Mouse (Mus musculus) fibroblast of lung, adult 2 months (primary cell): ENCODE measurements around the gene Ccl17.
"Not testable (repeated sequence)": the region's sequence is repeated elsewhere in the genome, so short reads cannot be mapped to it uniquely, and the experiment has no call there.

Source experiments
- DNase-seq: peaks from one replicate; pipeline ENCODE4 v3.0.0-alpha.2; 2011; ENCODE audit warnings: low read depth

Gene Ccl17

DNA sequence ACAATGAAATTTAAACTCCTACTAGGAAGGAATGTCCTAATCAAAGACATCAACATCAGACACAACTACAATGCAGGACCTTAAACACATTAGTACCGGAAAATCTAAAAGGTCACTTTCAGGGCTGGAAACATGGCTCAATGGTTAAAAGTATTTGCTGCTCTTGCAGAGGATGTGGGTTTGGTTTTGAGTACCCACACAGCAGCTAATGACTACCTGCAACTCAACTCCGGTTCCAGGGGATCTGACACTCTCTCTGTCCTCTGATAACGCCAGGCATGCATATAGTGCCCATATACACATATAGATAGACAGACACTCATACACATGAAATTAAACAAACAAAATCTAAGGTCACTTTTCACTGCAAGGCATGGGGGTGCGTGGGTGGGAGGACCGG, 16.0 kb downstream of the Ccl17 start:
- no peak for DNase-seq

GRCm38 (mm10) chr8:94828284-94828683, 18.0 kb downstream of the Ccl17 start:
- DNase-seq, result no peak

DNA sequence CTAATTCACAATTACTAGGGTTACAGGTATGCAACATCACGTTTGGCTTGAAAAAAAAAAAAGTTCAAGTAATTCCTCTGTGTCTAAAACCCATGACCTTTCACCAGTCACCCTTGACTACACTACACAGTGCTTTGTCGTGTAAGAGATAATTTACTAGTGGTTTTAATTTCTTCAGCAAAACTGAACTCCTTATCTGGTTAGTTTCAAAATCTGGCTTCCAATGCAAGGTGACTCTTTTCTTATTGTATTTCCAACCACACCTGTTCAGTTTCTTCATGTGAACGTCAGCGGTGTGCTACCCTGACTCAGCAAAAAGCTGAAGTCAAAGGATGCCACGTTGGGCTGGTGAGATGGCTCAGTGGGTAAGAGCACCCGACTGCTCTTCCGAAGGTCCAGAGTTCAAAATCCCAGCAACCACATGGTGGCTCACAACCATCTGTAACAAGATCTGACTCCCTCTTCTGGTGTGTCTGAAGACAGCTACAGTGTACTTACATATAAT, 23.7 kb downstream of the Ccl17 start:
- not testable (repeated sequence) for DNase-seq

GRCm38 (mm10) chr8:94835751-94836150, 25.5 kb downstream of the Ccl17 start:
- not testable (repeated sequence) for DNase-seq

DNA sequence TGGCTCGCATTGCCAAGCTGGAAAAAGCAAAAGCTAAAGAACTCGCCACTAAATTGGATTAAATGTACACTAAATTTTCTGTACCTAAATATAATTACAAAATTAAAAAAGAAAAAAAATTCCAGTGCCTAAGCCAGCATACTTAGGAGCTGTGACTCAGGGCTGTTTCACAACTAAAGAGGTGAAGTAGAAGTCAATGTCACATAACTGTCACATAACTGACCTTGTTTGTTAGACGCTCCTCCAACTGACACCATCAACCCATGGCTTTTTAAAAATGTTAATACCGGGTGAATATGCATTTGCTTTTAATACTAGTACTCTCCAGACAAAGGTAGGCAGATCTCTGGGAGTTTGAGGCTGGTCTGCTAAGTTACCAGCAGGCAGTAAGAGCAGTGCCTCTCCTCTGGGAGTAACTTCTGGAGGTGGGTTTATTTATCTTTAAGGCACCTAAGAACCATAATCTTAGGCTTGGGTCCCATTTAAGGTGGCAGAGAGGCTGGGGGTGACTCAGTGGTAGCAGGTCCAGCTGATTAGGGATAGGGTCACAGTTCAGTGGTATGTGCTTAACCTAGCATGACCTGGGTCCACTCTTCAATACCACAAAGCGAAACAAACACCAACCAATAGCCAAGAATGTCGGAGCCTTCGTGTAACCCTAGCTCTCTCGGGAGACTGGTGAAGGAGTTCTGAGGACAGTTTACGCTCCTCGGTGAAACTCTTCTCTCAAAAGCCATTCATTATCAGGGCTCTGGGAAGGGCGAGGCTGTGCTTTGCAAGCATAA, 26.4 kb downstream of the Ccl17 start:
- no peak for DNase-seq

DNA sequence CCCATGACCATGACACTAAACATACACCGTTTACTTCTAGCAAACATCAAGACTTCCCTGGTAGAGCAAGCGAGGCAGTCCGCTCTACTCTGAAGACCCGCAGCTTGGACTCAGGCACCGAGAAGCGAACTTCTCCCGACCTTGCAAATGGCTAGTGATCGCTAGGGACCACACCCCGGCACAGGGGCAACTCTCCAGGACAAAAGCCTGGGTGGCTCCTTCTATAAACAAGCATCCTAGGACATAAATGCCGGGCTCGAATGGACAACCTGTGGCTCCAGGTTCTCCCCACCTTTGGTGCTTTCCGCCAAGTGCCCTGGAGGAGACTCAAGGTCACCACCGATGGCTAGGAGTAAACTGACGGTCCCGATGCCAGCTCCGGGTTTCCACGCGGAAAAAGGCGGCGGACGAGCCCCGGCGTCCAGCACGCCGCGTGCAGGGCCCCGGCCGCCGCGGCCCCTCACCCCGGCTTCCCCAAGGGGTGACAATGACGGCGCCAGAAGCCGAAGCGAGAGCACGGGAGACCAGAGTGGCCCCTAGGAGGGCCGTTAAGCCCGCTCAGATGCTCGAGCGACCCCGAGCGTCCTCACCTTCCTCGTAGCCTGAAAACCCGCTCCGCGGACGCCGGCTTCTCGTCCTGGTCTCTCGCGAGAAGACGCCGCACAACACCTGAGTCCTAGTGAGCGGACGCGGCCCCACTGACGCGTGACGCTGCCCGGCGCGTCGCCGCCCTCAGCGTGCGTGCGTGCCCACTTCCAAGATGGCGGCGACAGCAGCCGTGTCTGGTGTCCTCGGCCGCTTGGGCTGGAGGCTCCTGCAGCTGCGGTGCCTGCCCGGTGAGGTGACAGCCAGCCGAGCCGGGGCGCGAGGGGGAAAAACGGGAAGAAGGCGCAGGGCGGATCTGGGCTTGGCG, 27.7 kb downstream of the Ccl17 start, which contains the start of the genes Coq9 and Ciapin1:
Gene Coq9 (plus strand): TSS at position 660 of the 913 bp plus-strand sequence.
Gene Ciapin1 (minus strand): TSS at position 697 of the 913 bp plus-strand sequence.
- DNase-seq, result peak; percentile 83

DNA sequence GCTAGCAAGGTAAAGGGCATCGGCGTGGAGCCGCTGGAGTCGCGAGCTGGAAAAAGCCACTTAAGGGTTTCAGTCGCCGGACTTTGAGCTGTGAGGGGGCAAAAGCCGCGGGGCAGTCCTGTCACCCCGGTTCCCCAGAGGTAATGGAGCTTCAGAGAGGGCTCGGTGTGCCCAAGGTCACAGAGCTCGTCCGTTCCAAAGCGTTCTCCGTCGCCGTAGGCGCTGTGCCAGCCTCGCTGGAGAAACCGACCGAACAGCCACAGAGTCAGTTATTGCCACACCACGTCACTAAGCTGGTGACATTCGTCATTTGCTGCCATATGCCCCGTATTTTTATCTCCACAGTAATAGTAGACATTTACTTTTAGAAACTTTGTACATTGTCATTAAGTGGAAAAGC, 28.3 kb downstream of the Ccl17 start:
- DNase-seq, result no peak

DNA sequence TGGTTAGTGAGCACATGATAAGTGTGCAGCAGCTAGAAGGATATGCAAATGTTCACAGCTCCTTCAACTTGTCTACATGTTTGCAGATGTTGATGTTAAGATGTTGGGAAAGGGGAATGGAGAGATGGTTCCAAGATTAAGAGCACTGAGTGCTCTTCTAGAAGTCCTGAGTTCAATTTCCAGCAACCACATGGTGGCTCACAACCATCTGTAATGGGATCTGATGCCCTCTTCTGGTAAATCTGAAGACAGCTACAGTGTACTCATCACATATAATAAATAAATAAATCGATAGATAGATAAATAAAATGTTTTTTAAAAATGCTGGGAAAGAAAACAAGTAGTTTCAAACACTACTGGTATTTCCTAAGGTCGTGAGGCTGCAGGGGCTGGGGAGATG, 30.9 kb downstream of the Ccl17 start:
- DNase-seq, result no peak

GRCm38 (mm10) chr8:94850049-94850448, 39.8 kb downstream of the Ccl17 start:
- no peak for DNase-seq

GRCm38 (mm10) chr8:94854761-94855160, 44.5 kb downstream of the Ccl17 start:
- DNase-seq, result not testable (repeated sequence)

DNA sequence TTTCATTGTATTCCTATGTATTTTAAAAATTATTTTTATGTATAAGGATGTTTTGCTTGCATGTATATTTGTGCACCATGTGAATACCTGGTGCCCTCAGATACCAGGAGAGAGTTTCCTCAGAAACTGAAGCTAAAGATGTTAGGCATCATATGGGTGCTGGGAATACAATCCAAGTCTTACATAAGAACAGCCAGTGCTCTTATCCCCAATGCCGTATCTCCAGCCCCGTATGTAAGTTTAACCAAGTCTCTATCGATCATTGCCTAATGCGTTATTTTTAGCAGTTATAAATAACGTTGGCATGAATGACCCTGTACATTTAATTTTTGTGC, 46.7 kb downstream of the Ccl17 start:
- no peak for DNase-seq

GRCm38 (mm10) chr8:94857346-94858173, 47.3 kb downstream of the Ccl17 start, which contains the start of gene Polr2c:
Gene Polr2c, plus strand, starts transcription at chr8:94857450.
- peak; percentile 36 for DNase-seq

- no peak for DNase-seq
These were observed 51.2 kb downstream of the Ccl17 start for GRCm38 (mm10) chr8:94861352-94861910.
